Mouse (Mus musculus) brain, embryonic 14.5 days (tissue): ENCODE results near the gene Satb2.
"Not testable (repeated sequence)": the region's sequence is repeated elsewhere in the genome, so short reads cannot be mapped to it uniquely, and the experiment has no call there.

Experiments used
- CTCF ChIP-seq: fragments of 200-500 bp; IDR thresholded peaks from 2 replicates; pipeline ENCODE4 v1.5.1; 2012; ENCODE audit warnings: inconsistent platforms, mild to moderate bottlenecking, moderate library complexity, borderline replicate concordance; ENCODE audit not compliant: insufficient read depth, insufficient read length; ENCODE audit errors: extremely low read depth
- POLR2A ChIP-seq: fragments of 200-500 bp; IDR thresholded peaks from 2 replicates; pipeline ENCODE4 v1.6.1; 2012; ENCODE audit warnings: mild to moderate bottlenecking, inconsistent platforms, borderline replicate concordance; ENCODE audit not compliant: poor library complexity, insufficient read depth, insufficient read length, severe bottlenecking; ENCODE audit errors: extremely low read depth

DNA sequence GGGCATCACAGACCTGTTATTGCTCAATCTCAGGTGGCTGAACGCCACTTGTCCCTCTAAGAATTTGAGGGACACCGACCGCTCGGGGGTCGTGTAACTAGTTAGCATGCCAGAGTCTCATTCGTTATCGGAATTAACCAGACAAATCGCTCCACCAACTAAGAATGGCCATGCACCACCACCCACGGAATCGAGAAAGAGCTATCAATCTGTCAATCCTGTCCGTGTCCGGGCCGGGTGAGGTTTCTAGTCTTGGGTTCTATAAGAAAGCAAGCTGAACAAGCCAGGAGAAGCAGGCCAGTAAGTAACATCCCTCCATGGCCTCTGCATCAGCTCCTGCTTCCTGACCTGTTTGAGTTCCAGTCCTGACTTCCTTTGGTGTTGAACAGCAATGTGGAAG, 196.3 kb downstream of the Satb2 start:
- TF ChIP-seq POLR2A, CTCF: not testable (repeated sequence)
